Mouse (Mus musculus) liver, embryonic 14 days (tissue): ENCODE data around the gene Ostn. TPM values are rescaled to one million over a fixed set of nuclear protein-coding genes. Genes with fewer than 3 reads are reported as not detected.

Source experiments
- polyA plus RNA-seq: library from polyadenylated mRNA; depleted of rRNA; stranded (reverse); fragments of >200 nt; gene quantifications from 2 replicates; pipeline ENCODE4 v1.2.3, GENCODE M21; 2012; rRNA removed

Ostn gene
- polyA plus RNA-seq, result not detected in 2 replicates

DNA sequence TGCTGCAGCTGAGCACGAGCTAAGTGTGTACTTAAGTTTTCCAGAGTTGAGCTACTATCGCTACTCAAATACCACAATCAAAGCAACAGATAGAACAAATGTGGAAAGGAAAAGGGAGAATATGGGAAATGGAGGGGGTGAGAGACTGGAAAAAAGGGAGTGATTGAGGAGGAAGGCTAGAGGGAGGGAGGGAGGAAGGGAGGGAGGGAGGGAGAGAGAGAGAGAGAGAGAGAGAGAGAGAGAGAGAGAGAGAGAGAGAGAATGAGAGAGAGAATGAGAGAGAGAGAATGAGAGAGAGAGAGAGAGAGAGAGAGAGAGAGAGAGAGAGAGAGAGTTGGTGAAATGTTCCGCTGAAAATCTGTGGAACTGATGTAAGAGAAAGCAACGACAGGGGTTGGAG lies at the start of gene Ostn:
Gene Ostn, plus strand, starts transcription at position 301 of the 400 bp plus-strand sequence.

DNA sequence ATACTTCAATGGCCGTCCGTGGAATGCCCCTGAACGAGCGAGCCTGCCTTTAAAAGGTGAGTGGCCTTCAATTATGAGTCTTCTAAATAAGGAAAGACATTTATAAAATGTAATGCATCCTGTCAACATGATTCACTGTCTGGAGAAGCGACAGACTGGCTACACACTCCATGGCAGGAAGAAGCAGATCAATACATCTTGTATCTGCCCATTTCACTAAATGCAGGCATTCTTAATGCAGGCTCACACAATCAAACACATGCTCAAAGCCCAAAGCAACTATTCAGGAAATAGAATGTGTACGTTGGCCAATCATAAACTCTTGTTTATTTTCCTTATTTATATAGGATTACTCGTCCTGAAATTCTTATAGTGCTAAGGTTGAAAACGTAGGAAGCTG lies 62.9 kb downstream of the Ostn start, which contains the start of gene Uts2b:
Gene Uts2b, minus strand, starts transcription at position 49 of the 400 bp plus-strand sequence.

DNA sequence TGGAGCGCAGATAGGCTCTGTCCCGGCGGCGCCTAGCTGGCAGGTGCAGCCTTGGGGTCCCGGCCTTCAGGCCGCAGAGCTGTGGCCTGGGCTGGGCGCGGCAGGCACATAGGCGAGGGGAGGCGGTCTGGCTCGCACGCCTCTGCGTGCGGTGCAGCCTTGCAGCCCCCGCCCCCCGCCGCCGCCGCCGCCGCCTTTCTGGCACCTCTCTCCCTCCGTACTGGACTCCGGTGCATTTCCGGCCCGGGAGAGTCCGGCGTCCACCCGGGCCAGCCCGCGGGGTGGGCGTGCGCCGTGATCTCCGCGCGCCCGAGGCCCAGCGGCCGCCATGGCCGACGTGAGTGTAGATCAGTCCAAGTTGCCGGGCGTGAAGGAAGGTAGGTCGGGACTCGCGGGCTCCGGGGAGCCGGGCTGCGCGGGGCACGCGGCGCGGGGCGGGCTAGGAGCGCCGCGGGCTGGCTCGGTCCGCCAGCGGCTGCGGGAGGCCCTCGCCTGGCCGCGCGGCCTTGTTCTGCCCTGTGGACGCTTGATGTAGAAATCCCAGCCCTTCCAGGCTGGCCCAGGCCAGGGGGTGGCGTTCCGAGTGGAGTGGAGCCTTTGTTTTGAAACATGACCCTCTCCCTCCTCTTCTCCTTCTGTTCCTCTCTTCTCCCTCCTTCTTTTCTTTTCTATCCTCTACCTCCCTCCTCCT lies 81.6 kb downstream of the Ostn start, which contains the start of gene Ccdc50:
Gene Ccdc50, plus strand, starts transcription at position 109 of the 691 bp plus-strand sequence.

Other genes starting within 250 kb of the Ostn start
- not detected in 2 replicates for gene Uts2b, start 62.8 kb downstream of the Ostn start, polyA plus RNA-seq
- gene Ccdc50, start 81.4 kb downstream of the Ostn start, polyA plus RNA-seq, result 8.6 and 10.5 TPM in 2 replicates